Mouse (Mus musculus) right cerebral cortex, adult 2 months (tissue): ENCODE data around the gene Rab20.
"Not testable (repeated sequence)": the region's sequence is repeated elsewhere in the genome, so short reads cannot be mapped to it uniquely, and the experiment has no call there.

ENCODE experiments used
- DNase-seq, 2 experiments: peaks; one replicate each; pipeline ENCODE4 v3.0.0; 2021 to 2022; ENCODE audit warnings: low spot score in 2 of 2

Rab20 gene

GRCm38 (mm10) chr8:11481876-11482275, 3.4 kb upstream of the Rab20 start:
- no peak for DNase-seq

DNA sequence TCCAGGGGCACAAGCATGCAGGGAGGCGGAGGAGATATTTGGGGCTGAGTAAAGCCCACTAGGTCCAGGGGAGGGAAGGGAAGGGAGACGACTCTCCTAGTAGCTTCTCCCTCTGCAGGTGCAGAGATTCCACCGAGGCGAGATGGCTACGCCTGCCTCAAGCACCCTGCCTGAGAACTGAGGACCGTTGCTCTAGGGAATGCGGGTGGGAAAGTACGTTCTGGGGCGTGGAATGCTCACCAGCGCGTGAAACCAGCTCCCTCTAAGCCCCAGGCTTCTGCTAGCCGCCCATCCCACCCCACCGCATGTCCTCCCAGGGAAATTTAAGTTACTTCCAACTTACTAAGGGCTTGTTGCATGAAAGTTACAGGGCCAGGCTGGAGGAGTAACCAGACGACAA, 1.1 kb upstream of the Rab20 start:
- no peak for DNase-seq

DNA sequence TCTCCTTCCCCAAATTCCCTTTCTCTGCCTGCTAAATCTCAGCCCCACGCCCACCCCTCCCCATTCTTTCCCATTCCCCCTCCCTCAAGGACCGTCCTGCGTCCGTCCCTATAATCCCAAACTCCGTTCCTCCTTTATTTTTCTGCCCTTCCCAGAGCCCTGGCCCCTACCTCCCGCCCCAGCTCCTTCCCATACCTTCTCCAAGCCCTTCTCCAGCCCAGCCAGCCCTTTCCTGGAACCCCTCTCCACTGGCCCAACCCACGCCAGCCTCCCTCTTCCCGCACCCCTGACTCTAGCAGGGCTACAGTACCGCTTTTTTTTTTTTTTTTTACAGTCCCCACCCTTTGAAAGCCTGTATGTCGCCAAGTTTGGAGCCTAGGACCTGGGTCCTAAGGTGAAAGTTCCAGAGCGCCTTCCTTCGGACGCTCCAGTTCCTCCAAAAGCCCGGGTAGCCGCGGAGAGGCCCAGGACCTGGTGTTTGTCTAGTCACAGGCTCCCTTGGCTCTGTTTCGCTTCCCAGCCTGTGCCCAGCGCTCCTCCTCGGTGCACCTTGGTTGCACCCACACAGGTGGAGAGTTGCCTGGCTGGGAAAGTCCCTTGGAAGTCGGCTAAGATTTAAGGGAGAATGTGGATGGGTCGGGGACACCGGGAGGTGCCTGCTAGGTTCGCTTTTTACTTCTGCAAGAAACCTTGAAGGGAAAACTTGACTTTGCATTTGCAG, 457 bp upstream of the Rab20 start:
- no peak for DNase-seq

DNA sequence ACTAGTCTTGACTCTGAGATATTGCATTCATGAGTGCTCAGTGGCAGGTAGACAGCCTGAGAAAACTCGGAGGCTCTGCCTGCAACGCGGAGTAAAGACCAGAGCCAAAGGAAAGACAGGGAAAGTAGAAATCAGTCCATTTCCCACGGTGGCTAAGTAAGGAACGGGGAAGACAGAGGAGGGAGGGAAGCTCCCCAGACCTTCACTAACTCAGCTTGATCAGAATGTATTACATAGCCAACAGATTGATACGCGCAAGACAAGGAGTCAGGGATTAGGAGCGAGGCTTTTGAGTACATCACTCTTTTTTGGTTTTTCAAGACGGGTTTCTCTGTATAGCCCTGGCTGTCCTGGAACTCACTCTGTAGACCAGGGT, 1.3 kb downstream of the Rab20 start:
- DNase-seq: no peak

- DNase-seq: peak; percentile 38
These were observed 2.0 kb downstream of the Rab20 start for GRCm38 (mm10) chr8:11476338-11477177.

- DNase-seq: no peak
These were observed 2.6 kb downstream of the Rab20 start for GRCm38 (mm10) chr8:11475876-11476275.

DNA sequence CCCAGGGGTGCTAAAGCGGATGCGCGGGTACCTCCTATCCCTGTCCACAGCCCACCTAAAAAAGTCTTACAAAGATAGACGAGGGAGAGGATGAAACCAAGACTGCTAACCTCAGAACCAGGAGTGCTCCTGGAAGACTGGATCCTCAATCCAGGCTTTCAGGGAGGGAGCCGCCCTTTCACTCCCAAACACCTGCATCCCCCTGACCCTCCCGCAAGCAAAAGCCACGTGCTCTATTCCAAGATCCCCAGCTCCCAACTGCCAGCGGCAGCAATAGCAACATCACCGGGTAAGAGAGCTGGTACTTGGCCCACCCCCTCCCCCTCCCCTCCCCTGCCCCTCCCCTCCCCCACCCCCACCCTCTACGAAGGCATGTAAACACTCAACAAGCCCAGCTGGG, 3.1 kb downstream of the Rab20 start:
- no peak for DNase-seq

DNA sequence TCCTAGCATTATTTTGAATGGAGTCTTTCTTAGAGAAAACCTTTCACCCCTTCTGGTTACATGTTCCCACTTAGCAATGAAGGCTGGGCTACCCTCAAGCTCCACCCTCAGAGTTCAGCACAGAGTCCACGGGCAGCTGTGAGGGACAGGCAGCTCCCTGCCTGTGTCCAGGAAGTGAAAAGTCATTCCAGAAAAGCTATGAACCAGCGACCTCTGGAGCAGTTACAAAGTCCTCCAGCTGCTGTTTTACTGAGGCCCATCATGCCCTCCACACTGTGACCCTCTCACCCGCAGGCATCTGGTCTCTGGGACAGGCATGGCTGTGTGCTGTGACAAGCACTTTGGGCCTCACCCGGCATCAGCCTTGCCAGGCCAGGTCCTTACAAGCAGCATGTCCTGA, 5.4 kb downstream of the Rab20 start:
- no peak for DNase-seq

- DNase-seq: no peak
These were observed 7.2 kb downstream of the Rab20 start for GRCm38 (mm10) chr8:11471309-11471708.

GRCm38 (mm10) chr8:11470694-11471093, 7.8 kb downstream of the Rab20 start:
- DNase-seq: no peak

DNA sequence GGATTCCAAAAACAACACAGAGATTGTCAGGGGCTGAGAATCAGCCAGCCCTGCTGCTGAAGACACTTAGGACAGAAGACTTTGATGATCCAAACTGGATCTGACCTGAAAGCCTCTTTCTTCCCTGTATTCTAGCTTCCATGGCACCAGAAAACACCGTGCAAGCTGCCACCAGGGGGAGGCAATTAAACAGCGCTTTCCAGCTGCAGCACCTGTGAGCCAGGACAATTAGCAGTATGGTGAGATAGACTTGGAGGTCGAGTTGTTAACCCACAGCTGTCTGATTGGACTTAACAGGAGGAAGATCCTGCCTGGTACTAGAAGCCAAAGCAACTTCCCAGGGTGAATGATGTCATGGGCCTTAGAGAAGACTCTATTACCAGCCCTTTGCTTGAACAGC, 9.4 kb downstream of the Rab20 start:
- peak; percentile 31 to 37 for DNase-seq

GRCm38 (mm10) chr8:11466528-11466927, 12.0 kb downstream of the Rab20 start:
- not testable (repeated sequence) for DNase-seq

DNA sequence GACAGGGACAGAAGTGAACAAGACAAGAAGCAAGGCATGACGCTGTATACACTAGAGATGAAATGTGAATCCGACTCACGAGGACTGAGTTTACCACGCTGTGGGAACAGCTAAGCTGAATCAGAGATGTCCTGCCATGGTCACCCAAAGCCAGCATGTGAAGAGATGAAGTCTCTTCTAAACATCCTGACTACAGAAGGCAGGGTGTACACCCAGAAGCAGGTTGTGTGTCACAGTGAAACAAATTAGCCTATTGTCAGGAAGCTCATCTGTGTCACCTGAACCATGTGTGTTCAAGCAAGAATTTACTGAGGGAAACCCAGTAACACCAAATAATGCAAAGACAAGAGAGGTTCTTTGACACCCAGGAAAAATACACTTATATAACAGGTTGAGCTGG, 12.9 kb downstream of the Rab20 start:
- no peak for DNase-seq

- no peak for DNase-seq
These were observed 13.9 kb downstream of the Rab20 start for GRCm38 (mm10) chr8:11464707-11464964.

- DNase-seq: no peak
These were observed 14.4 kb downstream of the Rab20 start for GRCm38 (mm10) chr8:11463889-11464706.

DNA sequence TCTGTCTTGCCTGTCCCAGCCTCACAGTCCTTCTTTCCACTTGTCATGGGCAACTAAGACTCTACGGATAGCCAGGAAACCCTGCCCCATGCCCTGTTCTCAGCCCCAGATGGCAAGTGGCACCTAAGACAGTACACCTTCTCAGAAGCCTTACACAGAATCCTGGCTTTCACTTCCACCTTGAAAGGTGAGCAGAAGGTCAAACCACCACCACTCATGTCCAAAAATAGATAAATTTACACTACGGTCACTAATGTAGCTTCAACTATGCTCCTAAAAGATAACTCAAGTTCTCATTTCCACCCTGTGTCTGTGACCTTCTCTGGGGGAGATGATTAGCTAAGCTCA, 15.0 kb downstream of the Rab20 start:
- DNase-seq: no peak

DNA sequence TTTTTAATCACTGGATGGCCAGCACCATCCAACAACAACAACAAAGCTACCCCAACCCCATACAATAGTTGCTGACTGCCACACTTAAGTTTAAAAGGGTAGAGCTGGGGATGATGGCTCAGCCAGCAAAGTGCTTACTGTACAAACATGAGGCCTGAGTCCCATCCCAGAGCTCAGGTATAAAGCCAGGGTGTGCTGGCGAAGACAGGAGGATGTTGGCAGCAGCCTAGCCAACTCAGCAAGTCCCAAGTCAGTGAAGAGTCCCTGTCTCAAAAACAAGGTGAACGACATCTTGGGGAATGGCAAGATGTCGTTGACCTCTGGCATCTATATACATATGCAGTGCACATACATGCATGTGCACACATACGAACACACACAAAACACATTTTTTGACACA, 15.9 kb downstream of the Rab20 start:
- no peak for DNase-seq

GRCm38 (mm10) chr8:11461847-11462246, 16.7 kb downstream of the Rab20 start:
- DNase-seq: no peak

- DNase-seq: no peak
These were observed 17.6 kb downstream of the Rab20 start for GRCm38 (mm10) chr8:11460934-11461333.

- no peak for DNase-seq
These were observed 19.5 kb downstream of the Rab20 start for GRCm38 (mm10) chr8:11459016-11459415.

DNA sequence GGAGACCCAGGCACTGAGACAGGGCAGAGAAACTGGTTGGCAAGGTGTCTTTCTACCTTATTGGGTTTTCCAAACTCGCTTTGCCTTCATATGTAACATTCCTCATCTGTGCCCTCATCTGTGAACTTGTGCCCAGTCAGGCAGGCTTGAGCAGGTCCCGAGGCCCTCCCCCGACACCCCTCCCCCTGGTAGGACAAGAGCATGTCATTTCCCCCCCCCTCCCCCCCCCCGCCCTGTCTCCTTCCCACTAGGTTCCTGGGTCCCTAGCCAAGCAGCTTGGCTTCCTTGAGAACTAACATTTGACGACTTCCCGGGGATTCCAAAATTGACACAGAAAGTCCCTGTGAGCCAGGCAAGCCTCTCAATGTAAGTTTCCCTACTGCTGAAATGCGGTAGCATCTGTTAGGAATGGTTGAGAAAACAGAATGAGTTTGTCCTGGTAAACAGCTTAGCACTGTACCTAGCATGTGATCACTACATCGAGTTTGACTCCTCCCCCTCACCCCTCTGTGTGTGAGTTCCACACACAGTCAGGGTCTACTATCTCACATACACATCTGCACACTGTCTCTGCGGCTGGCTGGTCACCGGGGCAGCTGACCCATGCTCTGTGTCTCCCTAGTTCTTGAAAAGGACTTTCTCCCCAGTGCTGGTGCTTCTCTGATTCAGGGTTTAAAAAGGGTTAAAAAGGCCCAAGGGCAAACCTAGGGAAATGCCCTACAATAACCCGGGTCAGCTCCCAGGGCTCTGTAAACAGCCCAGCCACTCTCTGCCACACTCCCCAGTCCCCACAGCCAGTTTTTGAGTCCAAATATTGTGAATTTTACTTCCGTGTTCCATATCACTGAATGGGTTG, 20.3 kb downstream of the Rab20 start:
- no peak for DNase-seq

DNA sequence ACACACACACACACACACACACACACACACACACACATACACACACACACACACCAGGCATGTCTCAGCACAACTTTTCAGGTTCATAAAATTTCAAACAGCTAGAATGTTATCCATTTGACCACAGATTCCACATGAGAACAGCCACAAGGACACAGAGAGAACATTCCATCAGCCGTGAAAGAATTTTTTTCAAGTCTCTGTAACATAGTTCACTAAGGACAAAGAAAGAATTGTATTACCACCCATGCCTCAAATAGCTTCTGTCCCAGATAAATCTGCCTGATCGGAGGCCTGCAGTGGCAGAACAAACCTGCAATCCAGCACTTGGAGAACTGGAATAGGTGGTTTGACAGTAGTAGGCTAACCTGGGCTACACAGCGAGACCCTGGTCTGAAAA, 21.2 kb downstream of the Rab20 start:
- DNase-seq: no peak
